In genomic region chr16:33698277-33698790, GRCm38 (mm10) we compare ENCODE assay signal across 10 mouse cellular contexts. TPM values are rescaled to one million over a fixed set of nuclear protein-coding genes. Genes with fewer than 3 reads are reported as not detected.
DNase-seq lines count a peak whose midpoint lies in the region; ATAC-seq and TF ChIP-seq lines count a peak whose summit lies in the region.
"Had no signal": no experiment of that assay in that cellular context is flagged by ENCODE, and none has a peak within 500 bp of the region (broad histone marks: within the 10 kb centered on the region; RNA-seq: fewer than 3 reads in every experiment).

No protein-coding gene starts in this region.

- no peak for ATAC-seq in forebrain, embryonic 12.5 days (ENCODE audit: low FRiP score)
- ATAC-seq in forebrain, embryonic 16.5 days, result no peak
- ATAC-seq in liver, postnatal 0 days, result peak; percentile 10; the same call in 1 of the 2 replicates
- ATAC-seq in liver, embryonic 11.5 days (replicated peaks; ENCODE audit: low FRiP score), result no peak
- ATAC-seq in heart, embryonic 16.5 days (replicated peaks; ENCODE audit: extremely low read depth, insufficient read depth, low FRiP score), result no peak
- no peak for ATAC-seq in megakaryocyte progenitor cell, adult 5-6 weeks (replicated peaks; ENCODE audit: poor library complexity)

- H3K9me3 ChIP-seq in forebrain, embryonic 12.5 days, result no peaks in the 10 kb centered on the region
- H3K9me3 ChIP-seq in forebrain, embryonic 16.5 days (ENCODE audit: control insufficient read depth, low read length), result no peaks in the 10 kb centered on the region
- H3K9me3 ChIP-seq in liver, postnatal 0 days (ENCODE audit: low read length), result no peaks in the 10 kb centered on the region
- H3K9me3 ChIP-seq in liver, embryonic 11.5 days (ENCODE audit: control insufficient read depth, low read length), result no peaks in the 10 kb centered on the region
- no peaks in the 10 kb centered on the region for H3K9me3 ChIP-seq in heart, embryonic 16.5 days (replicated peaks; ENCODE audit: control insufficient read depth, low read length)

- H3K36me3 ChIP-seq in forebrain, embryonic 12.5 days (replicated peaks), result peaks cover 7% of the 10 kb centered on the region; the same call in 1 of the 2 replicates
- no peaks in the 10 kb centered on the region for H3K36me3 ChIP-seq in forebrain, embryonic 16.5 days (ENCODE audit: control insufficient read depth, insufficient read depth)
- H3K36me3 ChIP-seq in liver, postnatal 0 days (replicated peaks; ENCODE audit: insufficient read depth, low read length), result no peaks in the 10 kb centered on the region; the same call in 1 of the 2 replicates
- H3K36me3 ChIP-seq in liver, embryonic 11.5 days (ENCODE audit: control insufficient read depth, insufficient read depth, low read length), result no peaks in the 10 kb centered on the region
- no peaks in the 10 kb centered on the region for H3K36me3 ChIP-seq in heart, embryonic 16.5 days (ENCODE audit: control insufficient read depth, insufficient read depth)

- no peak for DNase-seq in liver, postnatal 0 days
- DNase-seq in liver, embryonic 11.5 days (ENCODE audit: low spot score), result no peak
- DNase-seq in naive thymus-derived CD4-positive, alpha-beta T cell, adult 2 months (ENCODE audit: low read depth), result peak; percentile 66
- DNase-seq in adrenal gland, adult 2 months, result no peak
- DNase-seq: cerebellum, adult 9-10 months; right cerebral cortex, postnatal 14 days had no signal

- no peak overlapping the region for H3K9ac ChIP-seq in forebrain, embryonic 12.5 days
- no peak overlapping the region for H3K9ac ChIP-seq in forebrain, embryonic 16.5 days (replicated peaks; ENCODE audit: low read depth, low read length)
- H3K9ac ChIP-seq in liver, postnatal 0 days (replicated peaks), result no peak overlapping the region
- H3K9ac ChIP-seq in liver, embryonic 11.5 days (ENCODE audit: low read depth, low read length), result no peak overlapping the region
- no peak overlapping the region for H3K9ac ChIP-seq in heart, embryonic 16.5 days (ENCODE audit: low read length)

- H3K4me2 ChIP-seq in forebrain, embryonic 12.5 days, result no peak overlapping the region
- no peak overlapping the region for H3K4me2 ChIP-seq in forebrain, embryonic 16.5 days (ENCODE audit: low read length)
- H3K4me2 ChIP-seq in liver, postnatal 0 days (ENCODE audit: low read depth, low read length), result no peak overlapping the region
- no peak overlapping the region for H3K4me2 ChIP-seq in liver, embryonic 11.5 days
- H3K4me2 ChIP-seq in heart, embryonic 16.5 days (ENCODE audit: low read depth, low read length), result no peak overlapping the region

- H3K27ac ChIP-seq in forebrain, embryonic 12.5 days, result peak overlapping the region; percentile 70; the same call in 1 of the 2 replicates
- H3K27ac ChIP-seq in forebrain, embryonic 16.5 days (ENCODE audit: low read length), result no peak overlapping the region
- H3K27ac ChIP-seq in liver, postnatal 0 days (ENCODE audit: low read depth), result no peak overlapping the region
- no peak overlapping the region for H3K27ac ChIP-seq in liver, embryonic 11.5 days (ENCODE audit: low read depth, low read length)
- H3K27ac ChIP-seq in heart, embryonic 16.5 days (ENCODE audit: low read length), result peak overlapping the region; percentile 78

- no peaks in the 10 kb centered on the region for H3K27me3 ChIP-seq in forebrain, embryonic 12.5 days
- H3K27me3 ChIP-seq in forebrain, embryonic 16.5 days (replicated peaks; ENCODE audit: control insufficient read depth, insufficient read depth, low read length), result no peaks in the 10 kb centered on the region
- H3K27me3 ChIP-seq in liver, postnatal 0 days (ENCODE audit: insufficient read depth, low read length), result no peaks in the 10 kb centered on the region
- no peaks in the 10 kb centered on the region for H3K27me3 ChIP-seq in liver, embryonic 11.5 days (replicated peaks; ENCODE audit: control insufficient read depth, insufficient read depth, low read length)
- H3K27me3 ChIP-seq in heart, embryonic 16.5 days (ENCODE audit: control insufficient read depth, insufficient read depth, low read length), result no peaks in the 10 kb centered on the region

- peaks cover 70% of the 10 kb centered on the region for H3K4me1 ChIP-seq in forebrain, embryonic 12.5 days
- H3K4me1 ChIP-seq in forebrain, embryonic 16.5 days (replicated peaks; ENCODE audit: control insufficient read depth, insufficient read depth, low read length), result peaks cover 36% of the 10 kb centered on the region
- peaks cover 16% of the 10 kb centered on the region for H3K4me1 ChIP-seq in liver, postnatal 0 days (ENCODE audit: insufficient read depth)
- peaks cover 14% of the 10 kb centered on the region for H3K4me1 ChIP-seq in liver, embryonic 11.5 days (replicated peaks; ENCODE audit: control insufficient read depth, insufficient read depth, low read length)
- peaks cover 35% of the 10 kb centered on the region for H3K4me1 ChIP-seq in heart, embryonic 16.5 days (ENCODE audit: control insufficient read depth, insufficient read depth, low read length)

- 80% methylated on average over 12 of the region's 12 CpGs for WGBS in forebrain, embryonic 12.5 days
- 73% methylated on average over 12 of the region's 12 CpGs for WGBS in forebrain, embryonic 16.5 days
- 56% methylated on average over 12 of the region's 12 CpGs for WGBS in liver, postnatal 0 days (ENCODE audit: insufficient replicate concordance)
- WGBS in liver, embryonic 11.5 days, result 63% methylated on average over 12 of the region's 12 CpGs
- WGBS in heart, embryonic 16.5 days, result 57% methylated on average over 12 of the region's 12 CpGs

- TF ChIP-seq EP300 in liver, postnatal 0 days (IDR thresholded peaks at IDR 0.05; ENCODE audit: low read depth), result no peak

- TF ChIP-seq CTCF in liver, postnatal 0 days (IDR thresholded peaks at IDR 0.05; ENCODE audit: low read depth), result no peak

- no peak overlapping the region for H3K4me3 ChIP-seq in forebrain, embryonic 12.5 days (replicated peaks)
- H3K4me3 ChIP-seq in forebrain, embryonic 16.5 days (replicated peaks; ENCODE audit: low read length), result no peak overlapping the region
- no peak overlapping the region for H3K4me3 ChIP-seq in liver, postnatal 0 days (ENCODE audit: low read depth, low read length)
- no peak overlapping the region for H3K4me3 ChIP-seq in liver, embryonic 11.5 days (ENCODE audit: low read depth, low read length)
- H3K4me3 ChIP-seq in heart, embryonic 16.5 days (ENCODE audit: low read length), result no peak overlapping the region

RNA-seq across cellular contexts. Expression of gene Heg1, which starts 14.2 kb away (rescaled TPM):
- polyA plus RNA-seq in forebrain, embryonic 12.5 days (2016; fragmentation: Nextera tagmentation; extraction: Ambion mirVana), result 36.5 and 37.7 TPM in 2 replicates
- polyA plus RNA-seq in forebrain, embryonic 16.5 days (2015; fragmentation: Nextera tagmentation; extraction: Ambion mirVana), result 18.6 and 19.7 TPM in 2 replicates
- polyA plus RNA-seq in liver, postnatal 0 days (2015; fragmentation: Nextera tagmentation; extraction: Ambion mirVana), result 4.4 and 4.7 TPM in 2 replicates
- polyA plus RNA-seq in liver, embryonic 11.5 days (2014; fragmentation: Nextera tagmentation; extraction: Ambion mirVana), result 14.6 and 17.7 TPM in 2 replicates
- polyA plus RNA-seq in heart, embryonic 16.5 days (2015; fragmentation: Nextera tagmentation; extraction: Ambion mirVana), result 34.0 and 35.1 TPM in 2 replicates
- total RNA-seq in adrenal gland, adult 2 months (2021), result 10 to 100 TPM; 51.5 to 80.5 TPM
- 25.3 and 32.6 TPM in 2 replicates for polyA plus RNA-seq in adrenal gland, adult 2 months (2012; rRNA removed)
- 23.8 and 43.2 TPM in 2 replicates for total RNA-seq in megakaryocyte progenitor cell, adult 5-6 weeks (2015)
- total RNA-seq in megakaryocyte progenitor cell, adult 5-6 weeks (2017), result 26.6 and 36.4 TPM in 2 replicates

Comparison
In these comparisons a context has a peak if more than half of its experiments do, and no peak if none do; other contexts are left out.
1. H3K27ac ChIP-seq: peak in forebrain, embryonic 12.5 days (single experiment) and heart, embryonic 16.5 days (single experiment); none in forebrain, embryonic 16.5 days (single experiment), liver, postnatal 0 days (single experiment) and liver, embryonic 11.5 days (single experiment).